Mouse (Mus musculus): Measurements from ENCODE around the gene Tcn2. TPM values are rescaled to one million over a fixed set of nuclear protein-coding genes. Genes with fewer than 3 reads are reported as not detected.

The Tcn2 gene
- total RNA-seq, 2 experiments from 2014 or later: 15.8 to 17.0 TPM

DNA sequence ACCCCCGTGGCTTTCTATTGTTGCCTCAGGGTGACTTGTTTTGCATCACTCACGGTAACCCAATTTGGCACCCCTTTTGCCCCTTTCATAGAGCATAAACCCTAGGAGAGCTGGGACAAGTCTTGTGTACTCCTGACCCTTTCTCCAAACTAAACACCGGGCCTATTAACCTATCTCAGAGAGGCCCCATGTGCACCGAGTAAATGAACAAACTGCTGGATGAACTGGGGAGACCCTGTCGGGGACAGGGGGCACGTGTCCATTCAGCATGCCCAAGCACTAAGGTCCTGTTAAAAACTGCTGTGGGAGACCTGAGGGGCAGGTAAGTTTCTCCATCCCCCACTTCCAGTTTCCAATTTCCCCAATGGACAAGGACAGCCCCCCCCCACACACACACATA is 1.0 kb downstream of the Tcn2 start:
- no peak for DNase-seq (ENCODE audit: low spot score)

DNA sequence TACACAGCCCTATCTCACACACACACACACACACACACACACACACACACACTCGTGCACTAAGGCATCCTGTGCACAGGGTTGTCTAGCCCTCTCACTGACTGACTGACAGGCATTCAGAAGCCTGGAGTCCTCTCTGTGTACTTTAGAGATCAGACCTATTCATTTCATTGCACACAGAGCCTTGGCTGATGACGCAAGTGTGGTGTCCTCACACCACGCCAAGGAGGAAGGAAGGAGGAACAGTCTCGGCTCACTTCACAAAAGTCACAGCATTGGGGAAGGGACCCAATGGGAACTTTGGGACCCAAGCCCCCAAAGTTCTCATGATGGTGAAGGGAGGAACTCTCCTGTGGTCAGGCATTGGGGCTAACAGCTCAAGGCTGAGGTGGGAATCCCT is 1.9 kb downstream of the Tcn2 start:
- no peak for DNase-seq (ENCODE audit: low spot score)

DNA sequence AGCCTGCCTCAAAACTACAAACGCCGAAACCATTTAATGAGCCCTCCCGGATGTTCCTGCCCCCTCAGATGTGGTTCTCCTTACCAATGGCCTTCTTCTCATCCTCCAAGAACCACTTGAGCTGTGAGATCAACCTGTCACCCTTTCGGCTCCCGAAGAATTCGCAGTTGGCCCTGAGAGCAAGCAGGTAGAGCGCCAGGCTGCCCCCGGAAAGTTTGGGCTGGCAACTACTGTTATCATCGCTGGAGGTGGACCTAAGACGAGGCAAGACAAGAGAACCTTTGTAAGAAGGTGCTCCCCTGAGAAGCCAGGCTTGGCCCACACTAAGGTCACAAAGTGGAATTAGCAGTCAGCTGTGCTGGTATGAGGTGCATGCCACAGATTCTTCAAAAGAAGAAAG is 6.0 kb downstream of the Tcn2 start:
- DNase-seq (ENCODE audit: low spot score): no peak

DNA sequence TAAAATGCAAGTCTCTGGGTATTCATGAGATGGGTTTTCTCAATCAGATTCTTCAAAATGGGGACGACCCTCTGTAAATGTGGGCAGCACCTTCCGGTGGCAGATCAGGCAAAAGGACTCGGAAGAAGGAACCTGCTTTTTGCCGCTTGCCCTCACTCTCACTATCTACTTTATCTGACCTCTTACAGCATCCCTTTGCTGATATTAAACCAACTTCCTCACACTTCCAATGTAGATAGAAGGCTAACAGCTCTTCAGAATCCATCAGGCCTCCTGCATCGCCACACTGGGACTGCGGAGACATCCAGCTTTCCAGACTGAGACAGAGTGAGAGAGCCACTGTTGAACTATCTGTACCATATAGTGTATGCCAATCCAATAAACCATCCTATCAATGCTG is 9.2 kb downstream of the Tcn2 start:
- DNase-seq (ENCODE audit: low spot score): no peak

DNA sequence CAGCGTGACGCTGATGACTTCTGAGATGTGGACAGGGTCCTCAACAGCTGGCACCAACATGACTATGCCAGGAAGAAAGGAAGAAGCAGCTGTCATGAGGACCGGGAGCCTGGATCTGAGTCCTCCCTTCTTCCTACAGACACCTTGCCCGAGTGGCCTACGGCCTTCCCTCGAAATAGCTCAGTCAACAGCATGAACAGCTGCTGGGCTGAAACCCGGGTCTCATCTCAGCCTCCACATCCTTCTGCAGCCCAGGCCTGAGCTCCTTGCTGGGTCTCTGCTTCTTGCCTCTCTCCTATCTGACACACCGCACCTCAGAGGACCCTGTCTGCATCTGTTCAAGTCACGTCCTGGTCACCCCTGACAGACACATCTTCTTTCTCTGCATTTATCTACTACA is 9.8 kb downstream of the Tcn2 start:
- no peak for DNase-seq (ENCODE audit: low spot score)

DNA sequence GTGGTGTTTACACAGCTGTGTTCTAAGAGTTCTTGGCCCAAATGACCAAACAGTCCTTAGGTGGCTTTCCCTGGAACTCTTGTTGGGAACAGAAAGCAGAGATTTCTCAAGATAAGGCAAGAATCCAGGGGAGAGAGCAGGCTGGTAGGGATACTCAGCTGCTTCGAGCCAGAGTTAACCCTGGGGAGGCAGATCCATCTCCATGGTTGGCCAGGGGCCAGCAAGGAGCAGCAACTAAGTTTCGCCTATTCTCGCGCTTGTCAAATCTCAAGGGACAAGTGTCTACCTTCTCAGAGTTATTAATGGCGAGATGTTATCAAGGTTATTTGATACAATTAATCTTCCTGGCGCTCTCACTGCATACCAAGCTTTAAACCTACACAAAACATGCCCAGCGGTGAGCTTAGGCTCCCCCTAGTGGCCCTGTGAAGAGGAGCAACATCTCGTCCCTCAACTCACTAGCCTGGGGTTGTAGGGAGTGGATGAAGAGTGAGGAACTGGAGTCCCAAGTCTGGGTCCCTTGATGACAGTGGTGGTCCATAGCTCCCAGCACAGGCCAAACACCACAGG is 10.6 kb downstream of the Tcn2 start:
- DNase-seq (ENCODE audit: low spot score): peak; percentile 35

DNA sequence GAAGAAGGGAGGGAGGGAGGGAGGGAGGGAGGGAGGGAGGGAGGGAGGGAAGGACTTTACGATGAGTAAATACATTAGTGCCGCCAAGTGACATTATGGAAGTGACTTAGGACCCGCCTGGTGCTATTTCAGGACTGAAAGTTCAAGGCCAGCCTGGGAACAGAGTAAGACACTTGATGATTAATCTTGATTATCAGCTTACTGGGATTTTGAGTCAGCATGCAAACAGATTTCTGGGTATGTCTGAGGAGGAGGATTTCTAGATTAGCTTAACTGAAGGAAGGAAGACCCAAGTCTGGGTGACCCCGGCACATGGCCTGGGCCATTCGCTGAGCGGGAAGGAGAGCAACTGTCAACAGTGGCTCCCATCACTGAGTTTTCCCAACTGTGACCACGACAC is 11.5 kb downstream of the Tcn2 start:
- no peak for DNase-seq (ENCODE audit: low spot score)

DNA sequence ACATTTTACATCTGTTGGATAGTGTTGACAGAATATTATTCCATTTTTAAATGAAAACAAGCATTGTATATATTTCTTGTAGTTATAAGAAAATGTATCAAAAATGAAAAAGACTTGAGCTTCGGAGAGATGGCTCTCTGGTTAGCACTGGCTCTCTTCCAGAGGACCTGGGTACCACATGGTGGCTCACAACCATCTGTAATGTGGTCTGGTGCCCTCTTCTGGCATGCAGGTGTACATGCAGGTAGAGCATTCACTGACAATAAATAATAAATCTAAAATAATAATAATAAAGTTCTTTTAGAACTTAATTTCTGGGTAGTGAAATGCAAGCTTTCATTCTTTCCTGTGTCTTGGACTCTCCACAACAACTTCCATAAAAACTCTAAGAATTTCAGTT is 13.2 kb downstream of the Tcn2 start:
- DNase-seq (ENCODE audit: low spot score): no peak

DNA sequence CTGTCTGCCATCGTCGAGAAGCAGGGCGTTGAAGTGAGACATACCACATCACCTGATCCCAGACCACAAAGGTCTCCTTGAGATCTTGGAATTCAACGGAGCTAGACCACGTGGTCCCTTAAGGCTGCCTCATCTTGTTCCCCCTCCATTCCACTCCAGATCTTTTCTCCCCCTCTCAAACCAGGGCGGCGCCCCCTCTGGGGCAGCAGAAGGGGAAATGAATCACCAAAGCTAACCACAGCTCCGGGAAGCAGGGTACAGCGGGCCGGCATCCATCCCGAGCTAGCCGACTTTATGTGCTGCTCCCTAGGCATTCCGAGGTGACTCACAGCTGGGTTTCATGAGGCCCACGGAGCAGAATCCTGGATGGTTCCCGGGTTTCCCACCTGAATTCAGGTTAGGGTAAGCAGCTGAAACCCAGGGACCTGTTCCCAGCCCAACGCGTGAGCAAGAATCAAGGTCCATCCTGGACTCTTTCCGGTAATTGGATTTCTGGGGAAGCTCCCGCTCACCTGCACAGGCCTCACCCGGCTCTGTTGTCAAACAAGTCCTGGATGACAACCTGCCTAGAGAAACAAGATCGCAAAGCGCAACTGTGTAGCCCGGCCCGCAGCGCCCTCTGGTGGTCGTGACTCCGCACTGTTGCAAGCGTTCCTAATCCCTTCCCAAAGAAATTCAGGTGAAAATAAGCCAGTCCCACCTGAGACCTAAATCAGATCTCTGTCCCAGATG is 17.7 kb downstream of the Tcn2 start, which contains the start of gene Slc35e4:
Gene Slc35e4, minus strand, starts transcription at position 556 of the 732 bp plus-strand sequence.
- peak; percentile 80 for DNase-seq (ENCODE audit: low spot score)

DNA sequence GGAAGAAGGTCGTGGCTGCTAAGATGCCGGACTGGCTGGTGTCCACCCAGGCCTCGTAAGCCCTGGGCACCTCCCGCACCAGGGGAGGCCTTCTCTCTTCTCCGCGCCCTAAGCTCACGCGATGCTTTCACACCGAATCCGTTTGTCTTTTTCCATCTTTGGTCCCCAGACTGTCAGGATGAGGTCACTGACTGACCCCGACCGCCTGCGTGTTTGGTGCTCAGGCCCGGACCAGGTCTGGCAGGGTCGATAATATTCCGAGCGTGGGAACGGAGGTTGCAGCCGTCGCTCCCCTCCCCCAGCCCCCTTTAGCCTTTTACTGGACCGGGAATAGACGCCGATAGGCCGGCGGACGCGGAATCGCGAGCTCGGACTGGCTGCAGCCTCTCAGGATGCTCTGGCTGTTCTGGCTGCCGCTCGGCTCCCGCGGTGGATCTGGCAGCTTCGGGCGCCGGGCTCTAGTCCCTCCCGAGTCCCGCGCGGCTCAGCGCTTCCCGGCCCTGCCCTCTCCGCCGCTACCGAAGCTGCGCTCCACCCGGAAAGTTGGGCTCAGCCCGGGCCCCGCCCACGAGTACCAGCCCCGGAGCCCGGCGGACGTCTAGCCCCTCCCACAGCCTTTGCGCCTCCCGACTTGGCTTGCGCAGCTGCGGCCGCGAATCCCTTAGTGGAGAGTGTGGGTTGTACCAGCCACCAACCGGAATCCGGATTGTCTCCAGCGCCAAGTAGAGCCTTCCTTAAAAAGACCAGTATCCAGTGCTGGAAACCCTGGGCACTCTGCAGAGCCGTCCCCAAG is 18.4 kb downstream of the Tcn2 start:
- peak; percentile 96 for DNase-seq (ENCODE audit: low spot score)

DNA sequence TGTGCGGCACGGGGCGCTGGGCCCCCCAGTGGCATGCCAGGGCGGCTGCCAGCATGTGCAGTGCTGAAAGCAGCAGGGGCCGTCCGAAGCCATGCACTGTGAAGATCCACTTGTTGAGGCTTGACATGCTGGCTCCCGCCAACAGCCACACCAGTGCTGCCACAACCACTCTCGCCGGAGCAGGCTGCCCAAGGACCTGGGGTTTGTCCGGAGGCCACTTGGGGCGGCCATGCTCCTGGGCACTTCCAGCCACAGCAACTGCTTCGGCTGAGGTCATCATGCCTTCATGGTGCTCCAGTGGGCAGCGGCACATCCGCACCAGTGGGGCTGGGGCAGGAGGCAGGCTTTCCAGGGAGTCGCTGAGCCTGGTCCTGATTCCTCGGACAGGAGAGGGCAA is 19.1 kb downstream of the Tcn2 start:
- DNase-seq (ENCODE audit: low spot score): peak; percentile 34

DNA sequence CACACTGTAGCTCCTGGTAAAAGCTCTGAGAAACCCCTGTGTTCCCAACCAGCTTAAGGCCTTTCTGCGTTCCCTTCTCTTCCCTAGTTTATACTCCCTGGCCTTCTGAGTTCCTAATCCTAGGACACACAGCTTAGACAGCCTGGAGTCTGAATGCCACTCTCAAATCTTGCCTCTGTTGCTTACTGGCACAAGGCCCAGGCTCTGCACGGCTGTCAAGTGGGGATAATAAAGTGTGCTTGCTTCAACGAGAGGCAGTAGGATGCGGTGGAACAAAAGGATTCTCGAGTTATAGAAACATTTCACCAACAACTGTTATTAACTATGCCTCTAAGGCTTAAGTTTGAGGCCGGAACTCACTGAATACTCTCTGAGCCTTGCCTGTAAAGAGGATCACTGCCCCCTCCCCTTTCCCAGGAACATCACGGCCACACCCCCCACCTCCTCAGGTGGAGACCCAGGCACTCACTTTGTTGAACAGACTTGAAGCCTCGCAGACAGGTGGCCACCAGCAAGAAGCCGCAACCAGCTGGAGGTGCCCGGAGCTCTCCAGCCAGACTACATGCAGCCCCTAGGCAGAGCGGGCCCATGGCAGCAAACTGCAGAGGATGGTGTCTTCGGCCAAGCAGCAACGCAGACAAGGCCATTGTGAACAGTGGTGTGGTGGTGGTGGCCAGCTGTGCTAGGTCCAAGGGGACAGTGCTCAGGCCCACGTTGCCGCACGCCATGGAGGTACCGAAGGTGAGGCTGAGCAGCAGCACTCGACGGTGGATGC is 19.7 kb downstream of the Tcn2 start:
- DNase-seq (ENCODE audit: low spot score): peak; percentile 47

DNA sequence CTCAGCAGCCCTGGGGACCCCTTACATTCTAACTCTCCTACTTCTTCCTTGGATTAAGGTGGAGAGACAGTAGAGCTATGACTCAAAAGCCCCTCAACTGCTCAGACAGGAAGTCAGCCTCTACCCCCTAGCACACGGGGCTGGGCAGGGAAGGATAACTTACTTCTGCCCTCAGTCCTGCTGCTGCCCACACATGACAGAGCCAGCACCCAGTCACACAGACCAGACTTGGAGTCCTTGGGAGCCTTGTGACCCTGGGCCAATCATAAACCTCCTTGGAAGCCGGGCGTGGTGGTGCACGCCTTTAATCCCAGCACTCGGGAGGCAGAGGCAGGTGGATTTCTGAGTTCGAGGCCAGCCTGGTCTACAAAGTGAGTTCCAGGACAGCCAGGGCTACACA is 20.5 kb downstream of the Tcn2 start:
- peak; percentile 17 for DNase-seq (ENCODE audit: low spot score)

DNA sequence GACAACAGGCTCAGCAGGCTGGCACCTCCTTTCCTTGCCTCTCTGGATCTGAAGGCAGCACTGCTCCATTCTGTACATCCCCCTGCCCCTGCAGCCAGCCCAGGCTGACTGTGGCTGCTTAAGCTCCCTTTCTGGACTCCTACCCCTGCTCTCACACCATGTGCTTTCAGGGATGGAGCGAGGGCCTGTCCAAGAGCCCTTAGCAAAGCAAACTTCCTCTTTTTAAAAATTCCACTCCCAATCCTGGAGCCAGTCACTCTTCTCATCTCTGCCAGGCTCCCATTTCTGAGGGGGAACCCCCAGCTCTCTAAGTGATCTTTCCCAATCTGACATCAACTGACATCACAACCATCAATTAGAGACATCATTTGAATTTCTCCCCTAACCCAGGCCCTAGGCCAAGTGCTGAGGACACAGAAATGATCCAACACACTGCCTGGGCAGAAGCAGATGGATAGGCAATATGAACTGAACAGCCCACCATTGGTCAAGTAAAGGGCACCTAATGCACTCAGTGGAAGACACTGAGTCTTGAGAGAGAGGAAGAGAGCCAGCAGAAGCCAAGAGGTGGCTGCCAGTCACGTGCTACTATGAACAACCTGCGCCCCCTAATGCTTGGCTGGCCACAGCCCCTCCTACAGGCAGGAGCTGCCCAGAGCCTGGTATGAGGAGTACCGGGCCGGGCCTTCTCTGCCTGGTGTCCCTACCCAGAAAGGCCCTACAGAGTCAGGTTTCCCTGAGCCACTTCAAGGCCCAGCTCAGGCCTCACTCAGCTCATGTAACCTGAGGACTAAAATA is 21.2 kb downstream of the Tcn2 start:
- peak; percentile 72 for DNase-seq (ENCODE audit: low spot score)

DNA sequence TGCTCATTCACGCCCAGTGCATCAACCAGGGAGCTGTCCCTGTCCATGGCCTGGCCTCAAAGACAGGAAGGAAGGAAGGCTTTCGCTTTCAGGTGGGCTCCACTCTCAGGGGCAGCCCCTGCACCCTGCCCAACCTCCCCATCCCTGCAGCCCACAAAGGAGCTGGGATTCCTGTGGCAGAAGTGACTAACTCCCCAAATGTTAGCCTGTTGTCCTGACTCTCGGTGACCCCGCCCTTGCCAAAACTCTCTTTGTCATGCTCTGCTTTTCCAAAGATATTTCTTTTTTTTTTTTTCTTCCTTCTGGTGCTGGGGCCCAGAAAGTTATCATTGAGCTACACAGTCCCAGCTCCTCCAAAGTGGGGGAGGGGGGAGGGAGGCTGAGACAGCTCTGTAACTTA is 22.7 kb downstream of the Tcn2 start:
- no peak for DNase-seq (ENCODE audit: low spot score)

DNA sequence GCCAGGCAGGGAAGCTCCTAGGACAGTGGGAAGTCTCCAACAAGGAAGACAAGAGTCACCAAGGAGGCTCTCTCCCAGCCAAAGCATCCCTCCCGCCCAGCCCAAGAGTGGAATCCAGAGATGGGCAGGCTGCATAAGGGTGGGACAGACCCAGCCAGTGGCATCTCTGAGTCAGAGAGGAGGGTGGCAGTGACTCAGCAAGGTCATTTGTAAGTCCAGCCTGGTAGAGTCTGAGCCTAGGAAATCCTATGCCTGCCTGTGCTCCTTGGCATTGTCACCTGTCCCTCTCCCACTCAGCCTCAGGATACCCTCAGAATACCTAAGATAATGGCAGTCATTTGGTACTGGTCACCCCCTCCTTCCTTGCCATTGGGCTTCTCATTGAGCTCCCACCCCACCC is 26.5 kb downstream of the Tcn2 start:
- DNase-seq (ENCODE audit: low spot score): no peak

DNA sequence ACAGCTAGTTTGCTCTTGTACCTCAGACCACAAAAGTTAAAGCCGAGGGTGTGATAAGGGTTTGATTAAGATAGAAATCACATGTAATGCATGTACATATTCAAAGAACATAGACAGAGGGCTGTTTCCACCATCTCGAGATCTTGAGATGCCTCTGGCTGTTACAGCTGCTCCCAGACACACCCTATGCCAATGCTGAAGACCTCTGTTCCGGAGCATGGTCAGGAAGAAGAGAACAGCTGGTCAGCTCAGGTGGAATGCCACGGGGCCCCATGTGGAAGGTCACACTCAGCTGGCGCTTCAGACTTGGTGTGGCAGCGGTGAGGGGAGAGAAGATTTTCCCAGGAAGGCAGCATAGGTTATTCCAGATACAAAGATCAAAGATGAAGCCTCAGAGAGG is 27.3 kb downstream of the Tcn2 start:
- no peak for DNase-seq (ENCODE audit: low spot score)

DNA sequence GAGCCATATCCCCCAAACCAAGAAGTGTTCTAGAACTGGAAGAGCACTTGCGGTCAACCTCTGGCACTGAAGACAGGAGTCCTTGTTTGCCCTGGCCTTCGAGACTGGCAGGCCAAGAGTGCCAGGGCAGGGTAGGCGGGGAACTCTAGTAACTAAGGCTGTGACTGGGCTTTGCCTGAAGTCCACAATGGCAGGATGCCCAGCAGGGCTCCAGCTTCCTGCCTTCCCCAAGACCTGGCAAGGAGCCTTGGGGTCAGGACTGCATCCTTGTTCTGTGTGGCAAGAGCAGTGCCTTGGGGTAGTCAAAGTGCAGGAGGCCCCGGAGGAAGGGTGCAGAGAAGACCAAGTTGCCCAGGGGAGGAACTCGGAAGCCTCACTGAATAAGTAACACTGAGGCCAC is 28.9 kb downstream of the Tcn2 start:
- DNase-seq (ENCODE audit: low spot score): peak; percentile 75

DNA sequence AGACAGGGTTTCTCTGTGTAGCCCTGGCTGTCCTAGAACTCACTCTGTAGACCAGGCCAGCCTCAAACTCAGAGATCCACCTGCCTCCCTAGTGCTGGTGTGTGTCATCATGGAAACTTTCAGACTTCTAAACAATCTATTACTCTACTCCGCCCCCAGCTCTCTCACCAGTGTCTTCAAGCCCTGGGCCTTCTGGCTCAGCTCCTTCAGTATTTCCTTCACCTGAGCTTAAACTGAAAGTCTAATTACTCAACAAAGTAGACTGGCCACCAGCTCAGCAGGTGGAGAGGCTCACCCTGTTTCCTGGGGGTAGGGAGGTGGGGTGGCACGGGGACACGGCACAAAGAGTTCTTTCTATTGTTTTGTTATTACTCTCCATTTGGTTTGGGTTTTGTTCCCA is 29.4 kb downstream of the Tcn2 start:
- DNase-seq (ENCODE audit: low spot score): no peak

DNA sequence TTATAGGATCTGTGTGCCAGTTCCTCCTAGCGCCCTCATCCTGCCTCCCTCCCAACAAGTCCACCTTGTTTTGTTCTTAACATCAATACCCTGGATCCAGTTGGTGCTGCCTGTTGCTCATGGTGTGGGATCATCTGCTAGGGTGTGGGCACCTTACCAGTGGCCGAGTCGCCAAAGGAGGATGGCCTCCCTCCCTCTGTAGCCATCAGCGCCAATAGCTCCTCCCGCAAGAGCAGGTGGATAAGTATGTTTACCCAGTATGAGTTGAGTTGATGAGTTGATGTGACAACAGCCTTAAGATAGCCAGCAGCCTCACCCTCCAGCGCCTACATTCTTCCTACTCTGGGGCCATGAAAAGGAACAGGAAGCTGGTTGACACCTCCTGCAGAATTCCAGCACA is 31.7 kb downstream of the Tcn2 start:
- no peak for DNase-seq (ENCODE audit: low spot score)

DNA sequence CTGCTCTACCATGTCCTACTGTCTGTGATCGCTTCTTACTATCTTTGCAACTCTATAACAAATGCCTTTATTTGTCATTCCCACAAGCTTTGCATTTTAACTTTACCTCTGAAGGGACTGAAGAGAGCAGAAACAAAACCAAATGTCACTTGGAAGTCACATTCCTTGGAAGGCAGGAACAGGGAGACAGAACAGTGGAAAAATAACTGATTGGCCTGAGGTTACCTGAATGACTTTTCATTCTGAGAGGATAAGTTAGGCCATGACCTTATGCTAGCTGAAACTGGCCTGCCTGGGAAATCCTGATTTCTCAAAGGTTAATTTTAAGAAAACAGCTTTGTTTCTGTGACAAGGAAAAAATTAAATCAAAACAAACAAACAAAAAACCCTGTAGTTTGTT is 36.0 kb downstream of the Tcn2 start:
- DNase-seq (ENCODE audit: low spot score): no peak

All from gastrocnemius, adult 18-20 months (tissue).